Mouse (Mus musculus): ENCODE results near the gene Dcbld2. TPM values are rescaled to one million over a fixed set of nuclear protein-coding genes. Genes with fewer than 3 reads are reported as not detected.

The Dcbld2 gene
- total and polyA plus RNA-seq, 2 experiments, result 1.1 to 1.9 TPM

DNA sequence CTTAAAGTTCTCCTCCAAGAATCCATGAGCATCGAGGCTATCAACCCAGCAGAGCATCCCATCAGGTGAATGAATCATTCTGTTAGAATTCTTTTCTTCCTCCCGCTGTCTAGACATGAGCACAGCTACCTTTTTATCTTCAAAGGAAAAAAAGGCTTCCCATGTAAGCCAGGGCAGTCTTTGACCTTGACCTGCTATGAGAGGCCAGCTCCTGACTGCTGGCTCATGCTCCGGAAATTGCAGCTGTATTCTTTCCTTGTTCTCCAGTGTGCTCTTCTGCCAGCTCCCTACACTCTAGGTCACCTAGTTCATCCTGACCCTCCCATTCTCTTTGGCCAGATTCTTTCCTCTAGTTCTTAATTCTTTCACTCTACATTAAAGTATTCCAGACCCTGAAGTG is 15.2 kb upstream of the Dcbld2 start:
- 39% methylated on average over 3 of the region's 3 CpGs for WGBS
- Histone ChIP-seq H3K79me2 (ENCODE audit: control insufficient read depth, insufficient read depth, low read length) (no peaks in the 10 kb centered on the region), H3K36me3 (ENCODE audit: control insufficient read depth, insufficient read depth, low read length) (no peaks in the 10 kb centered on the region), H3K4me1 (ENCODE audit: control insufficient read depth, insufficient read depth, low read length) (no peaks in the 10 kb centered on the region), H3K27me3 (ENCODE audit: control insufficient read depth, insufficient read depth, low read length) (no peaks in the 10 kb centered on the region), H3K27ac (replicated peaks; ENCODE audit: insufficient read depth, low read depth, low read length) (no peak overlapping the region), H3K4me3 (ENCODE audit: insufficient read depth, low read depth, low read length) (no peak overlapping the region), H3K9ac (ENCODE audit: low read depth, low read length) (no peak overlapping the region)
- no peak for TF ChIP-seq CTCF (IDR thresholded peaks at IDR 0.05; ENCODE audit: low read depth, low read length)
- no peak for TF ChIP-seq POLR2A (IDR thresholded peaks at IDR 0.05; ENCODE audit: extremely low read depth, insufficient read depth, low read length)
- no peak for DNase-seq (ENCODE audit: extremely low read depth, low read depth, low spot score)

DNA sequence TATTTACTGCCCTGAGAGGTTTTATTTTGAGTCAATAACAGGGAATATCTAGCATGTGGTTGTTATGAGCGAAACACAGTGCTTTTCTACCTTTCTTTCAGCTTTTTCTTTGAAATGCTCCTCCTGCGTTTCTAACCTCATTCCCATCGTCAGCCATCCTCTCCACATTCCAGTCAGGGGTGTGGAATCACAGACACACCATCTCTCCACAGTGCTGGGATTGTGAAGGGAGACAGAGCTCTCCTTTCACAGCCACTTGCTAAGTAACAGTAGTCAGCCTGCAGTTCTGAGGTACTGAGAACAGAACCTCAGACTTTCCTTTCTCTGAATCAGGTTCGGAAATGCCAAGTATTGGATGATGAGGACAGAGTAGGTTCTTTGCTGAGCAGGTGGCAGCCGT is 14.1 kb upstream of the Dcbld2 start:
- 89% methylated on average over 5 of the region's 5 CpGs for WGBS
- TF ChIP-seq POLR2A (IDR thresholded peaks at IDR 0.05; ENCODE audit: extremely low read depth, insufficient read depth, low read length) (no peak), CTCF (IDR thresholded peaks at IDR 0.05; ENCODE audit: low read depth, low read length) (no peak)

DNA sequence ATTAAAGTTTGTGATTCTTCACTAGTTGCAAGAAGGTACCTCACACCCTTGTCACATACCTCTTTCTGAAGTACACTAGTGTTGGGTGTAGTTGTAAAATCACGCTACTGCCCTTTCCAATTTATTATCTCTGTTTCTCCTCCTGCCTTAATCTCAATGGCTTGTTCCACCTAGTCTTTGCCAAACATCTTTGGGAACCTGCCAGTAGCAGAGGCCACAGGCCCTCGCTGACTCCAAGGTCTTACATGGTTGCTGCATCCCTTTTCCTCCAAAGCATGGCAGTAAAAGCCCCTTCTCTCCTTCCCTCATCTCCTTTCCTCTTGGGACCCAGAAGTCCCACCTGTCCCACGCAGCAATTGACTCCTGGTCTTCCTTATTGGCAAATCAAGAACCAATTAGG is 9.6 kb upstream of the Dcbld2 start:
- no peak overlapping the region for H3K4me3 ChIP-seq (ENCODE audit: insufficient read depth, low read depth, low read length)
- H3K9ac ChIP-seq (ENCODE audit: low read depth, low read length), result no peak overlapping the region
- TF ChIP-seq CTCF (IDR thresholded peaks at IDR 0.05; ENCODE audit: low read depth, low read length) (no peak), POLR2A (IDR thresholded peaks at IDR 0.05; ENCODE audit: extremely low read depth, insufficient read depth, low read length) (no peak)
- no peaks in the 10 kb centered on the region for H3K79me2 ChIP-seq (ENCODE audit: control insufficient read depth, insufficient read depth, low read length)
- DNase-seq (ENCODE audit: extremely low read depth, low read depth, low spot score), result no peak
- 76% methylated on average over 3 of the region's 3 CpGs for WGBS
- H3K36me3 ChIP-seq (ENCODE audit: control insufficient read depth, insufficient read depth, low read length), result no peaks in the 10 kb centered on the region
- H3K27ac ChIP-seq (replicated peaks; ENCODE audit: insufficient read depth, low read depth, low read length), result no peak overlapping the region
- H3K4me1 ChIP-seq (ENCODE audit: control insufficient read depth, insufficient read depth, low read length), result no peaks in the 10 kb centered on the region
- no peaks in the 10 kb centered on the region for H3K27me3 ChIP-seq (ENCODE audit: control insufficient read depth, insufficient read depth, low read length)

More for the DNA sequence above, 14.1 kb upstream of the Dcbld2 start:
- Histone ChIP-seq H3K79me2 (ENCODE audit: control insufficient read depth, insufficient read depth, low read length) (no peaks in the 10 kb centered on the region), H3K27me3 (ENCODE audit: control insufficient read depth, insufficient read depth, low read length) (no peaks in the 10 kb centered on the region), H3K9ac (ENCODE audit: low read depth, low read length) (no peak overlapping the region), H3K4me3 (ENCODE audit: insufficient read depth, low read depth, low read length) (no peak overlapping the region), H3K4me1 (ENCODE audit: control insufficient read depth, insufficient read depth, low read length) (no peaks in the 10 kb centered on the region), H3K36me3 (ENCODE audit: control insufficient read depth, insufficient read depth, low read length) (no peaks in the 10 kb centered on the region), H3K27ac (replicated peaks; ENCODE audit: insufficient read depth, low read depth, low read length) (no peak overlapping the region)
- no peak for DNase-seq (ENCODE audit: extremely low read depth, low read depth, low spot score)

DNA sequence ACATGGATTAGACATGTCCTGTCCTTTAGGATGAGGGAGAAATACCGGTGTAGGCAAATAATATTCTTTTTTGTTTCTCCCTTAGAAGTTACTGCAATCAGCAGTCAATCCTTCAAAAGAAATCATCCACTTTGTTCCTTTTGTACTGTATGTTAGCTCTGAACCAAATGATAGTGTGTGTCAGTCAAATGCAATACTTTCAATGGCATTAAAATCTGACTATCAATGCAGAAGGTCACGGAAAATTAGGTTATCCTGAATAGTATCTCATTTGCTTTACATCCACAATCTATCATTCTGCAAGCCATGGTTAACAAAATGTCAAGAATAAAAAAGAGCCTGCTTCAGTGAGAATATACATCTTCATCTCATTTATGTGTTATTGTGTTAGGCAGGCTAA is 7.2 kb upstream of the Dcbld2 start:
- no peaks in the 10 kb centered on the region for H3K4me1 ChIP-seq (ENCODE audit: control insufficient read depth, insufficient read depth, low read length)
- H3K9ac ChIP-seq (ENCODE audit: low read depth, low read length), result no peak overlapping the region
- DNase-seq (ENCODE audit: extremely low read depth, low read depth, low spot score), result no peak
- TF ChIP-seq CTCF (IDR thresholded peaks at IDR 0.05; ENCODE audit: low read depth, low read length) (no peak), POLR2A (IDR thresholded peaks at IDR 0.05; ENCODE audit: extremely low read depth, insufficient read depth, low read length) (no peak)
- 97% methylated on average over 2 of the region's 2 CpGs for WGBS
- H3K27me3 ChIP-seq (ENCODE audit: control insufficient read depth, insufficient read depth, low read length), result no peaks in the 10 kb centered on the region
- no peak overlapping the region for H3K4me3 ChIP-seq (ENCODE audit: insufficient read depth, low read depth, low read length)
- H3K79me2 ChIP-seq (ENCODE audit: control insufficient read depth, insufficient read depth, low read length), result no peaks in the 10 kb centered on the region
- H3K36me3 ChIP-seq (ENCODE audit: control insufficient read depth, insufficient read depth, low read length), result no peaks in the 10 kb centered on the region
- H3K27ac ChIP-seq (replicated peaks; ENCODE audit: insufficient read depth, low read depth, low read length), result no peak overlapping the region

DNA sequence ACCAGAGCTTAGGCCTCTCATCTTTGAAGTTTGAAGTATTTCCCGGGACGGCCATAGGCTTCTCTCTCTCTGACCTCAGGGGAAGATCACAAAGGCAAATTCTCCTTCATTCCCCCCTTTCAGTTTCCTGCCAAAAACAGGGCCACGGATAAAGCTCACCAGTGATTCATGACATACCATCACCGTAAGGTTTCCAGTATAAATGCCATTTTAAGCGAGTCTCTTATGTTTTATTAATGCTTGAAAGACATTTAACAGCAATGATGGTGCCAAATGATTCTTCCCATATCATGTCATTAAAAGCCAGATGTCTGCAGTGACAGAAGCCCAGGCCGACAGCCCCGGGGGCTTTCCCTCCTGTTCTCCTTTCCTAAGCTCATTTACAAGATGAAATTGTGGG is 3.6 kb upstream of the Dcbld2 start:
- peaks cover 3% of the 10 kb centered on the region; the same call in 1 of the 2 replicates for H3K4me1 ChIP-seq (ENCODE audit: control insufficient read depth, insufficient read depth, low read length)
- DNase-seq (ENCODE audit: extremely low read depth, low read depth, low spot score), result no peak
- no peaks in the 10 kb centered on the region for H3K79me2 ChIP-seq (ENCODE audit: control insufficient read depth, insufficient read depth, low read length)
- H3K4me3 ChIP-seq (ENCODE audit: insufficient read depth, low read depth, low read length), result no peak overlapping the region
- H3K27ac ChIP-seq (replicated peaks; ENCODE audit: insufficient read depth, low read depth, low read length), result no peak overlapping the region
- no peaks in the 10 kb centered on the region for H3K36me3 ChIP-seq (ENCODE audit: control insufficient read depth, insufficient read depth, low read length)
- no peak for TF ChIP-seq POLR2A (IDR thresholded peaks at IDR 0.05; ENCODE audit: extremely low read depth, insufficient read depth, low read length)
- TF ChIP-seq CTCF (IDR thresholded peaks at IDR 0.05; ENCODE audit: low read depth, low read length), result no peak
- no peak overlapping the region for H3K9ac ChIP-seq (ENCODE audit: low read depth, low read length)
- no peaks in the 10 kb centered on the region for H3K27me3 ChIP-seq (ENCODE audit: control insufficient read depth, insufficient read depth, low read length)
- WGBS, result 94% methylated on average over 7 of the region's 7 CpGs

DNA sequence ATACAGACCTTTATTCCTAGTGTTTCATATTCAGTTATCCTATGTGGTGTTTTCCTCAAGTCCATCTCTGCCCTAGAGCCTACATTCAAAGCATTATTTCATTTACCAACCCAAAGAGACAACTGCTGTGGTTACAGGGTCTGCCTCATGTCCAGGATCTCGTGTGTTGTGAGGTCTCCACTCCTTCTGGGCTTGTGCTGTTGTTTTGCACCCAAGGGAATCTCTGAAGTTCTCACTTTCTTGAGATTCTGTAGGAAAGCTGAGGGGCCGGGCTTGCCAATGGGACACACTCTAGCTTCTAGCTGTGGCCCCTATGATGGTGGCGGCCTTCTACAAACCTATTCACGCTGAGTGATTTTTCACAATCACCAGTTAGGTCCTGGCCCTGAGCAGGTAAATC is 3.0 kb upstream of the Dcbld2 start:
- Histone ChIP-seq H3K27ac (replicated peaks; ENCODE audit: insufficient read depth, low read depth, low read length) (no peak overlapping the region), H3K36me3 (ENCODE audit: control insufficient read depth, insufficient read depth, low read length) (no peaks in the 10 kb centered on the region), H3K9ac (ENCODE audit: low read depth, low read length) (no peak overlapping the region), H3K4me3 (ENCODE audit: insufficient read depth, low read depth, low read length) (no peak overlapping the region), H3K79me2 (ENCODE audit: control insufficient read depth, insufficient read depth, low read length) (no peaks in the 10 kb centered on the region), H3K27me3 (ENCODE audit: control insufficient read depth, insufficient read depth, low read length) (no peaks in the 10 kb centered on the region), H3K4me1 (ENCODE audit: control insufficient read depth, insufficient read depth, low read length) (peaks cover 3% of the 10 kb centered on the region; the same call in 1 of the 2 replicates)
- no peak for DNase-seq (ENCODE audit: extremely low read depth, low read depth, low spot score)
- WGBS, result 91% methylated on average over 4 of the region's 4 CpGs
- no peak for TF ChIP-seq POLR2A (IDR thresholded peaks at IDR 0.05; ENCODE audit: extremely low read depth, insufficient read depth, low read length)
- no peak for TF ChIP-seq CTCF (IDR thresholded peaks at IDR 0.05; ENCODE audit: low read depth, low read length)

Data from liver, adult 2 months (tissue).